Mouse (Mus musculus) embryonic facial prominence, embryonic 13.5 days (tissue): ENCODE measurements around the gene Ampd1. TPM values are rescaled to one million over a fixed set of nuclear protein-coding genes. Genes with fewer than 3 reads are reported as not detected.
A peak's percentile ranks its signal among the peaks of the same experiment; 100 is the strongest.

ENCODE experiments used
- ATAC-seq: fragments of 200-750 bp; cut with Nextera tagmentation; 2 replicates; pipeline ENCODE4 v1.8.0; 2017; ENCODE audit warnings: low read depth; ENCODE audit not compliant: insufficient number of reproducible peaks, insufficient read depth, low FRiP score, low TSS enrichment
- H3K27ac ChIP-seq: fragments of 300-500 bp; sonication (generic); 2 replicates; pipeline ENCODE4 v1.5.1; 2015; ENCODE audit warnings: moderate library complexity, mild to moderate bottlenecking, inconsistent platforms
- H3K27me3 ChIP-seq: fragments of 300-500 bp; sonication (generic); 2 replicates; pipeline ENCODE4 v1.6.1; 2015; ENCODE audit warnings: mild to moderate bottlenecking, inconsistent platforms
- H3K36me3 ChIP-seq: fragments of 300-500 bp; sonication (generic); 2 replicates; pipeline ENCODE4 v1.6.1; 2015; ENCODE audit warnings: mild to moderate bottlenecking, inconsistent platforms
- H3K4me1 ChIP-seq: fragments of 300-500 bp; sonication (generic); 2 replicates; pipeline ENCODE4 v1.6.1; 2015; ENCODE audit warnings: inconsistent platforms
- H3K4me2 ChIP-seq: fragments of 300-500 bp; sonication (generic); 2 replicates; pipeline ENCODE4 v1.6.1; 2015; ENCODE audit warnings: moderate library complexity, mild to moderate bottlenecking, inconsistent platforms
- H3K4me3 ChIP-seq: fragments of 300-500 bp; sonication (generic); 2 replicates; pipeline ENCODE4 v1.5.1; 2015; ENCODE audit warnings: mild to moderate bottlenecking, inconsistent platforms
- H3K9ac ChIP-seq: fragments of 300-500 bp; sonication (generic); 2 replicates; pipeline ENCODE4 v1.6.1; 2015; ENCODE audit warnings: mild to moderate bottlenecking, inconsistent platforms
- H3K9me3 ChIP-seq: fragments of 300-500 bp; sonication (generic); 2 replicates; pipeline ENCODE4 v1.6.1; 2016; ENCODE audit warnings: inconsistent platforms
- WGBS: fragments of 180-500 bp; shearing (Covaris S2); methylation state at CpG from one replicate; pipeline ENCODE4 v1.1.7; 2015; ENCODE audit warnings: mixed read lengths; 5-methylcytosine and 5-hydroxymethylcytosine counted together
- polyA plus RNA-seq: library from polyadenylated mRNA; unstranded; fragments of >200 nt; fragmentation: Nextera tagmentation; extraction: Ambion mirVana; gene quantifications from 2 replicates; pipeline ENCODE4 v1.2.1, GENCODE M21; 2015

The Ampd1 gene
- polyA plus RNA-seq, 1 experiment from 2014 or later = 0.28 TPM

DNA sequence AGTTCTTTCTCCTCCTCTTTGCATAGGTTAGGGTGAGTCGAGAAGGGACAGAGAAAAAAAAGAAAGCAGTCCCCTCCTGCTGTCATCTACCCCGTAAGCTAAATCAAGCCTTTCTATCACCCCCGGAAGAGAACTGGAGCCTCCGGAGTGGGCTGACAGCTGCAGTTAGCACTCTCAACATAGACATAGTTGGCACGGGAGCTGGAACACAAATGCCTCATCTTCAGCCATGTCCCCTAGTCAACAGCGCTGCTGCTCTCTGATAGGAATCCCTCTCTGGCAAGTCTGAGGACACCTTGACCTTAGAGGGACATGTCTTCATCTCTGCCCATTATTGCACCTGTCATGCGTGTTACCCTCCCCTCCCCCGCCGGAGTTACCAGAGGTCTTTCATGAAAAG is 5.5 kb downstream of the Ampd1 start:
- ATAC-seq = no peak
- Histone ChIP-seq H3K9ac (no peak overlapping the region), H3K27ac (no peak overlapping the region), H3K4me2 (no peak overlapping the region), H3K4me1 (no peaks in the 10 kb centered on the region), H3K27me3 (no peaks in the 10 kb centered on the region), H3K9me3 (no peaks in the 10 kb centered on the region), H3K36me3 (no peaks in the 10 kb centered on the region), H3K4me3 (no peak overlapping the region)
- 83% methylated on average over 9 of the region's 9 CpGs for WGBS

DNA sequence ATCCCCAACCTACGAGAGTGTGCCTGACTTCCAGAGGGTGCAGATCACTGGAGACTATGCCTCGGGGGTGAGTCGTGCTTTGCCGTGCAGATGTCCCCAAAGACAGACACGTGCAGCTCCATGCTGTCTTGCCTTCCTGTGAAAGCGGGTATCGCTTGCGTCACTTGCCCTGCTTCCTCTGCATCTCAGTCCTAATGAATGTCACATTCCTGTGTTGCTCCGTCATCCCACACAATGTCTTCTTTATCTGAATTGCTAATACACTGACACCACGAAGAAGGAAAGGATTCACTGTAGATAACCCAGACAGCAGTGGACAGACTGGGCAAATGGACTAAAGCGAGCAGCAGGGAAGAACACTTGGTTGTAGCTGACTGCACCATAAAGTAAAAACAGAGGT is 7.2 kb downstream of the Ampd1 start:
- Histone ChIP-seq H3K4me3 (no peak overlapping the region), H3K36me3 (no peaks in the 10 kb centered on the region), H3K27ac (no peak overlapping the region), H3K4me2 (no peak overlapping the region), H3K27me3 (no peaks in the 10 kb centered on the region), H3K4me1 (no peaks in the 10 kb centered on the region), H3K9me3 (no peaks in the 10 kb centered on the region), H3K9ac (no peak overlapping the region)
- 37% methylated on average over 11 of the region's 11 CpGs for WGBS
- ATAC-seq = no peak

DNA sequence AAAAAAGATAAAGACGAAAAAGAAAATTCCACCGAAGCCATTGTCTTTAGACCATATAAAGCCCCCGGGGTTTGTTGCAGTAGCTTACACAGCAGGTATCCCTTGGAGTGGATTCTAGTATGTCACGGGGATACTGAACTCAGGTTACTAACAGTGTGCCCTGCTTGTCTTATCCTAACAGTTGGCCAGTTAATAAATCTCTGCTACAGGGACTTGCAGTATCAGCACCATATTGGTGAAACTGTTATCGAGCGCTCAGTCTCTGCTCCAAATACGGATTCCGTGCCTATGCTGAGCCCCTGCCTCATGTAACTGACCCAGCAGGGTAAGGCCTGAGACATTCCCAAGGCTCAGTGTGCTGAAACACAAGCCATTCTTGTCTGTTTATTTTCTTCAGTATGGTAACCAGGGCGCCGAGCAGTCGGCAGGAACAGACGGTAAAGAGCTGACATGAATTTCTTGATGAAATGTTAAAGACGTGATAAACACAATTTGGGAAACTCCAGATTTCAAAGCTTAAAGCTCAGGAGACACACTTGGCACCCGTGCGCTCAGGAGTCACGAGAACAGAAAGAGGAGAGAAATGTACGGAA is 8.1 kb downstream of the Ampd1 start:
- Histone ChIP-seq H3K36me3 (no peaks in the 10 kb centered on the region), H3K4me2 (no peak overlapping the region), H3K27ac (no peak overlapping the region), H3K9ac (no peak overlapping the region), H3K9me3 (no peaks in the 10 kb centered on the region), H3K4me1 (no peaks in the 10 kb centered on the region), H3K27me3 (no peaks in the 10 kb centered on the region), H3K4me3 (no peak overlapping the region)
- 84% methylated on average over 17 of the region's 17 CpGs for WGBS
- no peak for ATAC-seq

DNA sequence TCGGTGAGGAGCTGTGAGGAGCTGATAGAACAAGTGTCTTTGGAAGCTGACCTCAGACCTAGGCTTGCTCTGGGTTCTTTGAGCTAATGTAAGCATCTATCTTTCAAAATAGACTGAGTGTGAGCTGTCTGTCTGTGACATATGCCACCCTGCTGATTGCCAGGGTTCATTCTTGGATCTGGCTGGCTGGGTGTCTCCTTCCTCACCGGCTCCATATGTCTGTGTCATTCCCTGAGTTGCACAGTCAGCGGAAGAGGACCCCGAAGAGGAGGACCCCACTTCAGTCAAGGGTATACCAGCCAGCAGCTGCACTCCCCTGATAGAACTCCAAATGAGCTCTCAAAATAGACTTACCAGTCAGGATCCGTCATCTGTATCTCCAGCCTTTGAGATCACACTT is 8.9 kb downstream of the Ampd1 start:
- ATAC-seq = no peak
- no peak overlapping the region for H3K9ac ChIP-seq
- no peak overlapping the region for H3K4me2 ChIP-seq
- H3K4me3 ChIP-seq = no peak overlapping the region
- H3K9me3 ChIP-seq = no peaks in the 10 kb centered on the region
- no peaks in the 10 kb centered on the region for H3K27me3 ChIP-seq
- WGBS = 82% methylated on average over 5 of the region's 5 CpGs
- no peak overlapping the region for H3K27ac ChIP-seq
- H3K36me3 ChIP-seq = no peaks in the 10 kb centered on the region
- H3K4me1 ChIP-seq = no peaks in the 10 kb centered on the region

- Histone ChIP-seq H3K27me3 (no peaks in the 10 kb centered on the region), H3K4me1 (no peaks in the 10 kb centered on the region), H3K4me2 (no peak overlapping the region), H3K9me3 (no peaks in the 10 kb centered on the region), H3K9ac (no peak overlapping the region), H3K27ac (no peak overlapping the region), H3K4me3 (no peak overlapping the region), H3K36me3 (no peaks in the 10 kb centered on the region)
- no peak for ATAC-seq
- 81% methylated on average over 3 of the region's 3 CpGs for WGBS
Measured at GRCm38 (mm10) chr3:103085986-103086385, 12.2 kb downstream of the Ampd1 start.

- Histone ChIP-seq H3K36me3 (no peaks in the 10 kb centered on the region), H3K9me3 (no peaks in the 10 kb centered on the region), H3K4me3 (no peak overlapping the region), H3K27ac (no peak overlapping the region), H3K4me2 (no peak overlapping the region), H3K27me3 (no peaks in the 10 kb centered on the region), H3K9ac (no peak overlapping the region), H3K4me1 (no peaks in the 10 kb centered on the region)
- no peak for ATAC-seq
- 100% methylated on average over 2 of the region's 2 CpGs for WGBS
Measured at GRCm38 (mm10) chr3:103091753-103092152, 17.9 kb downstream of the Ampd1 start.

- no peaks in the 10 kb centered on the region for H3K9me3 ChIP-seq
- no peak overlapping the region for H3K4me3 ChIP-seq
- no peaks in the 10 kb centered on the region for H3K27me3 ChIP-seq
- WGBS = 78% methylated on average over 23 of the region's 23 CpGs
- H3K9ac ChIP-seq = no peak overlapping the region
- H3K4me1 ChIP-seq = 0 out of 2 replicates have a peak, but pooled peaks cover 7% of the 10 kb centered on the region
- H3K36me3 ChIP-seq = no peaks in the 10 kb centered on the region
- H3K27ac ChIP-seq = no peak overlapping the region
- no peak for ATAC-seq
- H3K4me2 ChIP-seq = no peak overlapping the region
Measured at GRCm38 (mm10) chr3:103098662-103099061, 24.8 kb downstream of the Ampd1 start.

- H3K9me3 ChIP-seq = no peaks in the 10 kb centered on the region
- no peak overlapping the region for H3K4me3 ChIP-seq
- no peak overlapping the region for H3K27ac ChIP-seq
- WGBS = 82% methylated on average over 6 of the region's 6 CpGs
- H3K9ac ChIP-seq = no peak overlapping the region
- H3K4me1 ChIP-seq = 0 out of 2 replicates have a peak, but pooled peaks cover 7% of the 10 kb centered on the region
- no peaks in the 10 kb centered on the region for H3K27me3 ChIP-seq
- no peaks in the 10 kb centered on the region for H3K36me3 ChIP-seq
- no peak overlapping the region for H3K4me2 ChIP-seq
- ATAC-seq = no peak
Measured at GRCm38 (mm10) chr3:103099667-103100066, 25.9 kb downstream of the Ampd1 start.

GRCm38 (mm10) chr3:103100735-103101134 is 26.9 kb downstream of the Ampd1 start:
- H3K27ac ChIP-seq = no peak overlapping the region
- no peak overlapping the region for H3K9ac ChIP-seq
- H3K4me1 ChIP-seq = 0 out of 2 replicates have a peak, but pooled peaks cover 7% of the 10 kb centered on the region
- no peaks in the 10 kb centered on the region for H3K36me3 ChIP-seq
- no peaks in the 10 kb centered on the region for H3K9me3 ChIP-seq
- H3K27me3 ChIP-seq = no peaks in the 10 kb centered on the region
- ATAC-seq = no peak
- WGBS = 47% methylated on average over 2 of the region's 2 CpGs
- no peak overlapping the region for H3K4me3 ChIP-seq
- no peak overlapping the region for H3K4me2 ChIP-seq

GRCm38 (mm10) chr3:103101194-103101593 is 27.4 kb downstream of the Ampd1 start:
- ATAC-seq = no peak
- Histone ChIP-seq H3K4me1 (0 out of 2 replicates have a peak, but pooled peaks cover 7% of the 10 kb centered on the region), H3K9ac (no peak overlapping the region), H3K9me3 (no peaks in the 10 kb centered on the region), H3K4me2 (no peak overlapping the region), H3K27me3 (no peaks in the 10 kb centered on the region), H3K36me3 (no peaks in the 10 kb centered on the region), H3K27ac (no peak overlapping the region), H3K4me3 (no peak overlapping the region)
- 65% methylated on average over 5 of the region's 5 CpGs for WGBS

DNA sequence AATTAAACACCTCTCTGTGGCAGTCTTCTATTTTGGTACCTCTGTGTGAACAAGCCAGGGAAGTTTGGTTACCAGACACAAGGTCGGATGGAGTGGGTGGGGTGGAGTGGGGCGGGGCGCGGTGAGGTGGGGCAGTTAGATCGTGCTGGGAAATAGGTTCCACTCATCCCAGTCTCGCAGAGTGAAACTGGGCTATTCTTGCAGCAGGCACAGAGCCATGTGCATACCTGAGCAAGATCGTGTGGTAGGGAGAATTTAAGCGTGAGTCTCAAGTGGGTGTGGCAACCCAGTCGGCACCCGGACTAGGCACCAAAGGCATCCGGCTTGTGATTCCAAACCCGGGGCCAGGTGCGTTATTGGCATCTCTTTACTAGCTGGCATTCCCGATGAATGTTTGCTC is 28.1 kb downstream of the Ampd1 start:
- Histone ChIP-seq H3K4me2 (peak overlapping the region; percentile 81), H3K9me3 (no peaks in the 10 kb centered on the region), H3K4me3 (peak overlapping the region; percentile 82), H3K9ac (peak overlapping the region; percentile 88), H3K4me1 (0 out of 2 replicates have a peak, but pooled peaks cover 7% of the 10 kb centered on the region), H3K36me3 (no peaks in the 10 kb centered on the region), H3K27me3 (no peaks in the 10 kb centered on the region), H3K27ac (peak overlapping the region; percentile 91)
- peak; percentile 43; the same call in 1 of the 2 replicates for ATAC-seq
- 2% methylated on average over 14 of the region's 14 CpGs for WGBS

- under 1% methylated on average over 70 of the region's 72 CpGs for WGBS
- Histone ChIP-seq H3K4me3 (peak within 1 kb of the TSS; percentile 82), H3K9me3 (no peaks in the 10 kb centered on the region), H3K9ac (peak within 1 kb of the TSS; percentile 88), H3K4me1 (0 out of 2 replicates have a peak, but pooled peaks cover 8% of the 10 kb centered on the region), H3K27me3 (no peaks in the 10 kb centered on the region), H3K27ac (peak within 1 kb of the TSS; percentile 91), H3K4me2 (peak within 1 kb of the TSS; percentile 81), H3K36me3 (no peaks in the 10 kb centered on the region)
- peak; percentile 95 for ATAC-seq
Measured at GRCm38 (mm10) chr3:103102454-103103390, 28.9 kb downstream of the Ampd1 start, which contains the start of gene Dennd2c. Gene Dennd2c, plus strand, starts transcription at chr3:103102604.
